Mouse (Mus musculus): ENCODE measurements around the gene Gm17581.

DNA sequence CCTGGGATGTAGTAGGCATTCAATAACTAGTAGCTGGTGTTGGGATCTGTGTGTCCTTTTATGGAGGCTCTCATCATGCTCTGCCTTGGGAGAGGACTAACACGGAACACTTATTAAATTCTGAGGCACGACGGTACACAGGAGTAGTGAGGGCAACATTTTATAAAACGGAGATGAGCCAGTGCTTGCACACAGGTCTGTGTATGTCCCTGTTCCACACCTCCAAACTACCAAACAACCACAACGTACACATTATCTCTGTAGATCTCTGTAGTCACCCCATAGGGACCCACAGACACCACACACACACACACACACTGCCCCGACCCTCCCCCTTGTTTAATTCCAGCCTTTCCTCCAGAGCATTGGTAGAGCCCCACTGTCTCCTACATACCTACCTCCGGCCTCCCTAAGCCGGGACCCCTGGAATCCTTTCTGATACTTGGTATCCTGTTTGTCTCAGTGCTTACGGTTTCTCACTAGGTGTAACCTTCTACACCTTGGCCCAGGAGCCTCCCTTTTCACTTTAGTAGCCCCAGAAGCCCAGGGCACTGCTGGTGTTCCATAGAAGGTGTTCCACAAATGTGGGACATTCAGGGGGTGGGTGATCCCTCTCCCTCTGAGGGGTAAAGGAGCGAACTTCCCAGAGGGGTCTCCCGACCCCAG is 38.7 kb upstream of the Gm17581 start:
- TF ChIP-seq POLR2A (IDR thresholded peaks at IDR 0.05; ENCODE audit: low read depth, low read length) (no peak), CTCF (IDR thresholded peaks at IDR 0.05; ENCODE audit: extremely low read depth, insufficient read depth, insufficient read length, insufficient replicate concordance) (no peak)

Measured in spleen, adult 2 months (tissue).